Mouse (Mus musculus) ES-Bruce4 (cell line): ENCODE data around the gene Gm10181.

Experiments used
- CTCF ChIP-seq: IDR thresholded peaks from one replicate; pipeline ENCODE4 v1.8.1; 2011; ENCODE audit warnings: low read depth, low read length
- EP300 ChIP-seq: IDR thresholded peaks from 2 replicates; pipeline ENCODE4 v1.6.1; 2011; ENCODE audit warnings: low read depth, low read length; ENCODE audit not compliant: insufficient read depth
- POLR2A ChIP-seq: IDR thresholded peaks from one replicate; pipeline ENCODE4 v1.8.1; 2011; ENCODE audit warnings: low read length; ENCODE audit not compliant: insufficient read depth

- TF ChIP-seq CTCF (no peak), POLR2A (no peak), EP300 (no peak)
Observed at GRCm38 (mm10) chr9:25132253-25132652, 43.0 kb downstream of the Gm10181 start.
